Mouse (Mus musculus) fibroblast of lung, adult 2 months (primary cell): ENCODE results near the gene Zfp704.

Experiments used
- DNase-seq: peaks from one replicate; pipeline ENCODE4 v3.0.0-alpha.2; 2011; ENCODE audit warnings: low read depth

Zfp704 gene

DNA sequence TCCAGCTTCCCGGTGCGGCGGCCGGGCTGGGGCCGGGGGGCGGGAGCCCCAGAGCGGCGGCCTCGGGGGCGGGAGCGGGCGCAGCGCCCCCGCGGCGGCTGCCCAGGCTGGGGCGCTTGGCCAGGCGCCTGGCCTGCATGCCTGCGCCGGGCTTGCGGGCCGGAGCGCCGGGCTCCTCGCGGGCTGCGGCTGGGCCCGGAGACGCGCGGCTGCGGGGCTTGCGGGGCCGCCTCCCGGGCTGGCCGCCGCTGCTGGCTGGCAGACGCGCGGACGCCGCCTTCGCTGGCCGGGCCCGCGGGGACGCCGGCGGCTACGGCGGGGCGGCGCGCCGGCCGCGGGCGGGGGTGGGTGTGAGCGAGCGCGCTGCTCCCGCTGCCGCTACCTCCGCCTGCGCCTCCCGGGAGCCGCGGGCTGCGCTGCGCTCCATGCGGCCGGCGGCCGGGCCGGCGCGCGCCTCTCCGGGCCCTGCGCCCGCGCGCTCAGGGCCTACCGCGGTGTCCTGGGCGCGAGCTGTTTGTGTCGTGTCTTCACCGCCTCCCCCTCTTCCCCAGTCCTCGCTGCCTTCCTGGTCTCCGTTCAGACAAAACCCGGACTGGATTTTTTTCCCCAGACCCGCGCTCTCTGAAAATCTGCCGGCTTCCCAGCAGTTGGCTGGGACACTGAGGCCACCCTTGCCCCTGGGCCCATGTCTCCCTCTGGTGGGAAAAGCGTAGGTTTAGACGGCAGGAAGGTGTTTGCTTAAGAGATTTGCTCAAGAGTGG, at the start of gene Zfp704:
TSS of gene Zfp704 (minus strand) at position 505 of the 761 bp plus-strand sequence.
- DNase-seq: peak; percentile 65

DNA sequence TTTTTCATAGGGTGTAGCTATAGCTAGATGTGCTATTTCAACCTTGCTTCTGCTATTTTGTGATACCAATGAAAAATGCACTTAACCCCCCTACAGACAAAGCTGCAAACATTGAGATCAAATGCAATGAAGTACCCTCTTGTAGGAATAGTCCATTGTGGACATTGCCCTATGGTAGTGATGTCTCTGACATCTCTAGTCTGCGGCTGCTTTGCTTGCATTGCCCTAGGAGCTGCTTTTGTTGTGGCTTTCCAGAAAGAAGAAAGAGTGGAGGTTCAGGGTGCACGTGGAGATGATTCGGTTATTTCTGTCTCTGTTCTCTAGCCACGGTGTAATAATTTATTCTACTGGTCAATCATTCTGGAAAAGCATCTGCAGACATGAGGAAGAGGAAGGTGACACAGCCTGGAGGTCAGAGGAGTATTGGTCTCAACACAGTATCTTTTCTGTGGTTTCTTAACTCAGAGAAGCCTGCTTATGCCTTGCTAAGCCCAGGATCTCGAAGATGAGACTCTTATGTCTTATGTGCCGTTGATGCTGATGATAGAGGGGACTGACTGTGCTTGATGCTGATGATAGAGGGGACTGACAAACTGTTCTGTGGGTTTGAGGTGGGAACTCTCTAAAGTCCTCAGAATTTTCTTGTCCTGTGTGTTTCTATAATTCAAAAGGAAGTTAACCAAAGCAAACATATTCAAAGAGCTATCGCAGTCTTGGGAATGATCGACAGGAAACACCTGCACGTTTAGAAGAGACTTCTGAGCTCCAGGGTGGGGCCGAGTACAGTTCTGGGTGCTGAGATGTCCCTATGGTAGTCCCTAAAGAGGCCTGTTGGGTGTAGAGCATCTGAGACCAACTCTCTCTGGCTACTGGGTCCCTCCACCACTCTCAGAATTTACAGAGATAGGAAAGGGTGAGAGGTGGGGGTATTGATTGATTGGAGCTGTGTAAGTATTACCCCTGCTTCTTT, 23.4 kb upstream of the Zfp704 start:
- no peak for DNase-seq

GRCm38 (mm10) chr3:9629951-9630350, 20.1 kb upstream of the Zfp704 start:
- DNase-seq: no peak

DNA sequence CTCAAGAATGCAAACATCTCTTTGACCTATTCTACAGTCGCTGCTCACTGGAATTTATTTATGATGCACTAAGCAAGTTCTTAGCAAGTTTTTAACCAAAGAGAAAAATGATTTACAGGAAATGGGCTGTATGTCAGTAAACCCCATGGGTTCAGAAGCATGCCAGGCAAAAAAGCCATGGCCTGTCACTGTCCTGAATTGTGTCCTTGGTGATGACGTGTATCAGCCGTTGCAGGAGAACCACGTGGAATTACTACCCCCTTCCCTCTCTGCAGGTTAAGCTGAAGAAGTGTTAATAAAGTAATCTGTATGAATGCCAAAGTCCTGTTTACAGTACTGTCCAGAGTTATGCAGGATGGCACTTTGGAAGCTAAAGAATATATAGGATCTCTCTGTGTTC, 18.2 kb upstream of the Zfp704 start:
- no peak for DNase-seq

DNA sequence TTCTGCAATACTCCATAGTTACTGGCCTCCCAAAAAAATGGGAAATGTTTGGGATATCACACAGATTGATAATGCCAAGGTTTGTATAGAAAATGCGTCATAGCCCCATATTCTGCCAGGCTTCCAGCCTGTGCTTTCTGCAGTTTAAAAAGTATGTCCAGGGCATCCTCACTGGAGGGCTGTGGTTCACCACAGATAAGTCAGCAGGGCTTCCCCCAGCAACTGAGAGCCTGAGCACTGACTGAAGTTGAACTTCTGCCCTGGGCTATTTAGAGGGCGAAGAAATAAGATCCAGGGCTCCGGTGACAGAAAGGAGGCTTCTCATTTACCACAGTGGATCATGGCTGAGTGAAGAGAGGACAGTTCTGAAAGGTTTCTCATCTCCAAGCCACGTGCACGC, 16.3 kb upstream of the Zfp704 start:
- no peak for DNase-seq

DNA sequence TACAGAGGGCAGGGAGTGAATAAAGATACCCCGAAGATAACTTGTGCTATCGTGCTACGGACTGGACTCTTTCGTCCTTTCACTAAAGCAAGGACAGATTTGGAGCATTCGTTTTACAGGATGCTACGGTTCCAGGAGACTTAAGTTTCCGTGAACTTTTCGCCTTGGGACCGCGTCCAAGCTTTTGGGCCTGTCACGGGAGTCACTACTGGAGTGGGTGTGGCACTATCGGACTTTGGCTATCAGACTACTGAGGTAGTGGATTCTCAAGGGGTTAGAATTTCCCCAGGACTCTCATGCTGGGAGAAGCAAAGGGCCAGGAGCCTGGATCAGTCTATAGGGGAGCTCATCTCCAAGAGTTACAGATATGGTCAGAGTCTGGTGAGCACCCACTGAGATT, 10.7 kb upstream of the Zfp704 start:
- no peak for DNase-seq

GRCm38 (mm10) chr3:9619562-9620275, 9.8 kb upstream of the Zfp704 start:
- no peak for DNase-seq

DNA sequence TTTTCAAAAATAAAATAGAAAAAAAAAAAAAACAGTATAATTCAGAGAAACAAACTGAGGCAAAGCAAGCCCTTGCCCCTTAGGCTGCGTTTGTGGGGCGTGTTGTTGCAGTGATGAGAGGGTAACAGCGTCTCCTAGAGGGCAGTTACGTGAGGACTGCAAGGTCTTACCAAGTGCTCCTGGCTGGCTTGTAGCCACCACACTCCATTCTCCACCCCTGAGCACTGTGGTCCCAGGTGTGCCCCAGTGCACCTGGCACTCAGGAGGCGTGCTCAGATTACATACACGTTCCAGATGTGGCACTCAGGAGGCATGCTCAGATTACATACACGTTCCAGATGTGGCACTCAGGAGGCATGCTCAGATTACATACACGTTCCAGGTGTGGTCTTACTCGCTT, 7.2 kb upstream of the Zfp704 start:
- no peak for DNase-seq

GRCm38 (mm10) chr3:9614676-9615075, 4.8 kb upstream of the Zfp704 start:
- DNase-seq: no peak

GRCm38 (mm10) chr3:9614011-9614410, 4.1 kb upstream of the Zfp704 start:
- no peak for DNase-seq

DNA sequence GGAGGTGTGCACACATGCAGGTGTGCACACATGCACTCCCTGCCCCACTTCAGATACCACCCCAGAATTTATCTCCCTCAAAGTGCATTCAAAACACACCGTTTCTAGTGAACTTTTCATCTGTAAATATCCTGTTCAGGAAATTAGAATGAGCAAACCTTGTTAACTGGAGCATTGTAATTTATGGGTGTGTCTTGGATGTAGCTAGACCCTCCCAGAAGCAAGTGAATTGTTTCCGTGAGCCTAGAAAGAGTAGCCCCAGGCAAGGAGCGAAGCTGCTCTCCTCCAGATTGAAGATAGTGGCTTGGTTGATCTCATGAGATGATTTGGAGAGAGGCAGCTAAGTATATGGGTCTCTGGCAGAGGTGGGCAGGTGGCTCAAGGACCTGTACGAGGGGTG, 1.3 kb upstream of the Zfp704 start:
- DNase-seq: no peak

DNA sequence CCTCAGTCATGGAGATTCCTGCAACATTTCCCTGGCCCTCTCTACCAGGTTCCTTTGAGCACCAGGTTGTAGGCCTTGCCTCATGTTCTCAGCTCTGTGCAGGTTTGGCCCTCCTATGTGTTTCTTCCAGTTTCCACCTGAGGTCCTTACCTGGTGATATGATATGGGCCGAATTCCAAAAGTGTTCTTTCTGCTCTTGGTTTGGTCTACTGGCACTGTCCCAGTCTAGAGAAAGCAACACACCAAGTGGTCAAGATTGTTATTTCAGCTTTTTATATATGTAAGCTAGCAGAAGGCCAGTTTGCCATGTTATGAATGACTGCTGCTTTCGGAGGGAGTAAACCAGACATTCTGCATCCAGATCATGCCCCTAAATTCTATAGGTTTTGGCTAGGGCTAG, 541 bp upstream of the Zfp704 start:
- no peak for DNase-seq

DNA sequence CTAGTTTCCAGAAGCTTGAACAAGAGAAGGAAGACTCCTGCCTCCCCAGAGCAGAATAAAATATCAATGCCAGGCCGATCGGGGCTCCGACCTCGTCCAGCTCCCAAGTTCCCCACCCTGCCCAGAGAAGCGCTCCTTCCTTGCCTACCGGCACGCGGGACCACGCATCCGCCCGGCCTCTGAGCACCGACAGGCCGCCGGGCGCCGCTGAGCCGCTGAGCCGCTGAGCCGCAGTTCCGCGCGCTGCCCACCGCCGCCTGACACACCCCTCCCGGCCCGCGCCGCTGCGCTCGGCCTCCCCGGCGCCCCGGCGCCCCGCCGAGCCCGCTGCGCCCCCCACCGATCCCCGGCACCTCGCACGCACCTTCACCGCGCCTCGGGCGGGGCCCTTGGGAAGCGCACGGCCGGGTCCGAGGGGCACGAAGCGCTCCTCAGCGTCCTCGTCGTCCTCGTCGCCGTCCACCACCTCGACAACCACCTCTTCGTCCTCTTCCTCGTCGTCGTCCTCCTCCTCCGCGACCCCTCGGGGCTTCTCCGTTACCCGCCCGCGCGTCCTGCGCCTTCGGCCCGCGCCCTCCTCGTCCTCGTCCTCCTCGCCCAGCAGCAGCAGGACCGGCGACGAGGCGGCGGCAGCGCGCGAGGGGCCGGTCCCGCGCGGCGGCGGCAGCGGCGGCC, 842 bp downstream of the Zfp704 start:
- DNase-seq: no peak

- DNase-seq: peak; percentile 40
Observed at GRCm38 (mm10) chr3:9608441-9608905, 1.4 kb downstream of the Zfp704 start.

DNA sequence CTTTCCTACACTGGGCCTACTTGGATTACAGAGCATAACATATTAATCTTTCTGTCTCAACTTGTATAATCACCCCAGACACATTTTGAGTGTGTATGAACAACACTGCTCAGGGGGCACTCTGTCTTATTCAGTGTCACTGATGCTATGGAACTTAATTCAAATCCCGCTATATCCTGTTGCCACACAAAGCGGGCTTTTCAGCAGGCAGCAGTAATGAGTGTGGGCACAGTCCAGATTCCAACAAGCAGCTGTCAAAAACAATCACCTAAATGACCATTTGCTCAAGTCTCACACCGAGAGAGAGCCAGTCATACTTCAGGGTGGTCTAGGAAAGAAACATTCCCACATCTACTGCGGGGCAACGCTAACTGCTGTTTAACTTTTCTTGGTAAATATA, 2.2 kb downstream of the Zfp704 start:
- DNase-seq: no peak

- DNase-seq: no peak
Observed at GRCm38 (mm10) chr3:9605784-9606706, 3.8 kb downstream of the Zfp704 start.

DNA sequence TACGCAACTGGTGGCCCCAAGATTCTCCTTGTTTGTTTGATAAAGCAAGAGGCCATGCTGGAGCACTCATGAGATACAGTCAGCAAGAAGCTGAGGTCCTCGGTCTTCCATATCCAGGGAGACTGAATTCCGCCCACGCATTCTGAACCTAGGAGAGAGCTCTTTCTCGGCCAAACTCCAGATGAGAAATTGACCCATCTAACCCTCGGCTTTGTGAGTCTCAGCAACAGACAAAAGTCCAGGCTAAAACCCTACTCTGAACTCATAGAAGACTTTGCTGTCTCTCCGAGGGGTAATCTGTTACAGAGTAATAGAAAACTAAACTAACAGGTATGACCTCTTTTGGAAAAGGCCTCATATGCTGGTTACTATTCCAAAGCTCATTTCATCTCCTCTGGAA, 4.9 kb downstream of the Zfp704 start:
- DNase-seq: no peak

DNA sequence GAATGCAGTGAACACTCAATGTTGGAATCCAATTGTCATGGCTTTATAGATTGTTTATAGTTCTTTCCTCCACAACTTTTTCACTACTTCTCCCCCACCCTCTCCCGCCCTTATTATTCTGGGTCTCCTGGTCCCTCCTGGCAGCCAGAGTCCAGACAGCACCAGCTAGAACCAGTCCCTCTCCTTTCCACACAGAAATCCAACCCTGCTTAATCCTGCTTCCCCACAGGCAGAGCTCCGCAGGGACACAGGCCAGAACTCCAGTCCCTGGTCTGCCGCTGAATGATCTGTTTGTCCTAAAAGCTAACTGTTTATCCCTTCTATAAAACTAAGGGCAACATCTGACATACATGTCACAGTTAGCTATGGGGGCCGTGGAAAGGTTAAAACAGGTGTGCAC, 6.0 kb downstream of the Zfp704 start:
- DNase-seq: no peak

GRCm38 (mm10) chr3:9600577-9600976, 9.3 kb downstream of the Zfp704 start:
- DNase-seq: no peak

DNA sequence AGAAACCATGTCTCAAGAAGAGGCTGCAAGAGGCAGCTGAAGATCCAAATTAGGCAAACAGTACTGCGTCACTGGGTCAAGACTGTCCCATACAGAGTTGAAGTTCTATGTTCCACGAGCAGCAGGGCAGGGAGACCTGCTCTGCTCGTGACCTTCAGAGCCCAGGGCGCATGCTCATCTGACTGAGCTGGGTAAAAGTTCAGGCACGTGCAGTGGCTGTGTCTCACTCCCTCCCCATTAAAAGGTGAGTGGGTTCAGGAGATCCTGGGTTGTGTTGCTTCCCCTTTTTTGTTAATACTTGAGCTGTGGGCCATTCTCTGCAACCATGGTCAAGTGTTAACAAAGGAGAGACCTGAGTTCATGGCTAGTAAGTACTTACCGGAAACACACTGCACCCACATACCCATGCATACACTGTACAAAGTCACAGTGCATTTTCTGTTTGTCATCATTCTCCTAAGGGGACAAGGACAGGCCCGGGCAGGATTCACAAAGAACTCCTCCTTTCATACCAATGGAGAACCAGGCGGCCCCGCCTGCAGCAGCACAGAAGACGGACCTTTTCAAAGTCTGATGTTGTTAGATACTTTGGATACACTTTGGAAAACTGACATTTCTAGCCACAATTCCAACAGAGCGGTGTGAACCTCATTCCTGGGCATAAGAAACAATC, 10.0 kb downstream of the Zfp704 start:
- no peak for DNase-seq
